Mouse (Mus musculus): ENCODE data around the gene Clpx.

Clpx gene

DNA sequence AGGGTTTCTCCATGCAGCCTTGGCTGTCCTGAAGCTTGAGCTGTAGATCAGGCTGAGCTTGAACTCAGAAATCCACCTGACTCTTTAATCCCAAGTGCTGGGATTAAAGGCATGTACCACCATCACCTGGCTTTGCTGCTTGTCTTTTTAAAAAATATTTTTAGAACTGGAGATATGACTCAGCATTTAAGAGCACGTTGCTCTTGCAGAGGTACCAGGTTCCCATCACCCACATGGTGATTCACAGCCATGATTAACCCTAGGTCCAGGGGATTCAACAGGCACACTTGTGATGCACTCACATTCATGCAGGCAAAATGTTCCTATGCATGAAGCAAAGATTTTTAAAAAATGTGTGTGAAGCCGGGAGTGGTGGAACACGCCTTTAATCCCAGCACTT, 1.6 kb upstream of the Clpx start:
- DNase-seq (ENCODE audit: low spot score in 2 of 2): no peak

DNA sequence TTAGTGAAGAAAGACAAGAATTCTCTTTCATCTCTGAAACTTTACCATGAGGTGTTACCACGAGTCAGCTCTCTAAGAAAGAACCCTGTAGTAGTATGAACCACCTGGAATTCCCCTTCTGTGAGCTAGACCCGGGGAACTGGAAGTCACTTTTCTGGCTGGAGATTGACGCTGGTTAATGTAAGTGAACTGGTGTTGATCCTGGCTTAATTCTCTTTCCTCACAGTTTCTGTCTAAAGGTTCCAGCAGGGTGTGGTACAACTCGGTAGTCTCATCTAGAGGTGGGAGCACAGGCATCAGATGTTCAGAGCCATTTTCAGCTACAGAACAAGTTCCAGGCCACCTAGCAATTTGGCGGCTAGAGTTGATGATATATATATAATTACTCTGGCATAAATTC, 941 bp upstream of the Clpx start:
- no peak for DNase-seq (ENCODE audit: low spot score in 2 of 2)

DNA sequence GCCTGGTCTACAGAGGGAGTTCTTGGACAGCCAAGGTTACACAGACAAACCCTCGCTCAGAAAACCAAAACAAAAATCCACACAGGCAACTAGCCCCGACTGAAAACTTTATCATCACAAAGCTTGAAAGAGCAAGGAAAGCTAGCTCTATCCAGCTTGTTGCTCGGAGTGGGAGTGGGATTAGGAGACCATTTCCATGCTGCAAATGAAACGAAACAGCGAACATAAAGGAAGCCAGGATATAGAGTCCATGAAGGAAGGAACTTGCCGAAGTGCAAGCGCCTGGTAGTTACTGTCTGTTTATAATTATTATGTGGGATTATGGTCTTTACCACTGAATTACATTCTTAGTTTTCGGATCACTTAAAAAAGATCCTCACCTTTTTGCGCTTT, 484 bp upstream of the Clpx start:
- DNase-seq (ENCODE audit: low spot score in 2 of 2): no peak

DNA sequence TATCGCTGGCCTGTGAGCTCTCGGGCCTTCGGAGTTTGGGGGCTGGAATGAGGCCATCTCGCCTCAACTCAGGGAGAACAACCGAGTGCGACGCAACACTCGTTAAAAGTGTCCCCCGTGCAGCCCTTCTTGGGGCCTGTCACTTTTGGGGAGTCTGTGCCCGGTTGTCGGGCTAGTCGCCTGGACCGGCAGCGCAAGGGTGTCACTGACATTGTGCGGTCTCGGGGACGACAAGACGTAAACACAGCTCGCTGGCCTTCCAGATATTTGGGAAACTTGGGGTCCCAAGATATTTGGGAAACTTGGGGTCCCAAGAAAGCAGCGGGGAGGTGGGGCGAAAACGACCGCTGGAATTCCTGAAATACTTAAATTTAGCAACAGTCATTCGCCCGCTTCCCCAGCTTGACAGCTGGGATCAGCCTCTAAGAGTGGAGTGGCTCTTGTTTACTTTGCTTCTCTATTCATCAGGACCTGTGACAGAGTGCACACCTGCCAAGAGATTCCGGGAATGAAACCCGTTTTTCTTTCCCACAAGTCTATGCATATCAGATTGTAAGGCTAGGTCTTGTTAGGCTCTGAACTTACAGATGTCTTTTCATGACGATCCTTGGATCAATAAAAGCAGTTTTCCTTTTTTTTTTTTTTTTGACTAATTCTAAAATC, 787 bp downstream of the Clpx start:
- no peak for DNase-seq (ENCODE audit: low spot score in 2 of 2)

DNA sequence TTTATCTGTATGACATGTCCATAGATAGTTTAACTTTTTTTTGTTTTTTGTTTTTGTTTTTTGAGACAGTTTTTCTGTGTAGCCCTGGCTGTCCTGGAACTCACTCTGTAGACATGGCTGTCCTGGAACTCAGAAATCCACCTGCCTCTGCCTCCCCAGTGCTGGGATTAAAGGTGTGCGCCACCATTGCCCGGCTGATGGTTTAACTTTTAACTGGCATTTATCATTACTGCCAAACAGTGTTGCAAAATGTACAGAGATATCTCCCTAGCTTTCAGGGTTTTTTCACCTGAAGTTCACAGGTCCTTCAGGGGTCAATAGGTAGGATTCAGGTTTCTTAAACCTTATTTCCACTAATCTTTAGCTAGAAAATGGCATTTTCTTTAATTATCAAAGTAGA, 3.0 kb downstream of the Clpx start:
- DNase-seq (ENCODE audit: low spot score in 2 of 2): no peak

DNA sequence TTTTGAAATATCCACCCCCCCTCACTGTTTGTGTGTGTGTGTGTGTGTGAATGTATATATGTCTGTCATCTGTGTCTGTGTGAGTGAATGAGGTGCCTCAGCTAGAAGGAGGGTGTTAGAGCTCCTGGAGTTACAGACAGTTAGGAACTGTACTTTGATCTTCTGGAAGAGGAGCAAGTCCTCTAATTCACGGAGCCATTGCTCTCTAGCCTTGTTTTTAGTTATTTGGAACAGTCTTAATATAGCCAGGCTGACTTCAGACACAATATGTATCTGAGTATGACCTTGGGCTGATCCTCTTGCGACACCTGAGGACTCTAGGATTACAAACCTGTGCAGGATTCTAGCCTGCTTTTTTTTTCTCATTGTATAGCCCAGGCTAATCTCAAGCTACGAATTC, 4.7 kb downstream of the Clpx start:
- no peak for DNase-seq (ENCODE audit: low spot score in 2 of 2)

DNA sequence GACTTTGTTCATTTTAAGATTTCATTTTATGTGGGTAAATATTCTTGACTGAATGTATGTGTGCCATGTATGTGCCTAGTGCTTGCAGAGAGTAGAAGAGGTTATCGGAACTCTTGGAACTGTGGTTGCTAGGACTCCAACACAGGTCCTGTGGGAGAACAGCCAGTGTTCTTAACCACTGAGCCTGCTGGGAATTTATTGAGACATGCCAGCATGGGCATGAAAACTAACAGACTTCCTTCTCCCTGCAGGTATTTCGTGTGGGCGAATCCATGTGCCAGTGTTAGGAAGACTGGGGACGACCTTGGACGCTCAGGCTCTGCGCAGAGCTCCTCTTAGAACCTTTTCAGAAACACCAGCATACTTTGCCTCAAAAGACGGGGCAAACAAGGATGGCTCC, 5.6 kb downstream of the Clpx start:
- DNase-seq (ENCODE audit: low spot score in 2 of 2): no peak

DNA sequence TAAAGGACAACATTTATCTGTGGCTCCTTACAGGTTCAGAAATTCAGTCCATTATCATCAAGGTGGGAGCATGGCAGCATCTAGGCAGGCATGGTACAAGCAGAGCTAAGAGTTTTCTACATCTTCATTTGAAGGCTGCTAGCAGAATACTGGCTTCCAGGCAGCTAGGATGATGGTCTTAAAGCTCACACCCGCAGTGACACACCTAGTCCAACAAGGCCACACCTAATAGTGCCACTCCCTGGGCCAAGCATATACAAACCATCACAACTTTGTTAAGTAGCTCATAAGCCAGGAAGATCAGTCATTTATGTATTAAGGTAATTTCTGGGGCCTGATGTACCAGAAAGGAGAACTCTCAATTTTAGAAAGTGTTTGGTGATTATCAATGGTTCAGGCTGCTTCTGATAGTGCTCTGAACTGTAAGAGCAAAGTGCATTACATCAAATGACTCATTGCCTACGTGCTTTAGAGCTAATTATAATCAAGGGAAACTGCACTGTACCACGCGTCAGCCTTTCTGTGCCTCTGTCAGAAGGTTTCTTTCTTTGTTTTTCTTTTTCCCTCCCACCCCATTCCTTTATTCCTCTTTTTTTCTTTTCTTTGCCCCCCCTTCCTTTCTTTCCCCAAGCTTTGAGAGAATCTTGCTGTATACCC, 8.4 kb downstream of the Clpx start:
- no peak for DNase-seq (ENCODE audit: low spot score in 2 of 2)

DNA sequence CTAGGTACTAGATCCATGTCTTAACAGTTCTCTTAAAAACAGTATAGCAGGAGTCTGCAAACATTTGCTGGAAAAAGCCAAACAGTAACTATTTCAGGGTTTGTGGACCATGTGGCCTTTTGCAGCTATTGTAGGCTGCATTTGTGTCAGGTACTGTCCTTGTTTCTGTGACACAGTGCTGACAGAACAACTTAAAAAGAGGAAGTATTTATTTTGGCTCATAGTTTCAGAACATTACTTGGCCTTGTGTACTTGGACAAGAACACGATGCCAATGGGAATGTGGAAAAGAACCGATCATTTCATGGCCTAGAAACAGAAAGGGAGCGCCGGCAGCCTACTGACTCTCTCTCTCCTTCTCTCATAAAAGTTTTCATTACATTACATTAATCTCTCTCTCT, 9.5 kb downstream of the Clpx start:
- DNase-seq (ENCODE audit: low spot score in 2 of 2): no peak

DNA sequence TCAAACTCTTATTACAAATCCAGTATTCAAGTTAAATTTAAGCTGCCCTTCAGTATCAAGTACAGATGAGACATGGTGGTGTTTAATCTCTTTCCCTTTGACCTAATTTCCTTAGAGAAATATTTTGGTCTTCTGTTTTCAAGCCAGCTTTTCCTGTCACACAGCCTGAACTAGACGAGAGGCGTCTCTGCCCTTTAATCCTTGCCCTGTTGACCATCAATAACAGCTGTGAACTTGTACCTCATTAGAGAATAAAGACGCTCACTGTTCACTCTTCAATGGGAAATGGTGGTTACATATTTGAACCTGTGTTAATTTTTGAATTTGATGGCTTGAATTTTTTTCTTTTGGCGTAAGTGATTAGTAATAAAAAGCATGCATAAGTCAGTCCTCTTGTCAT, 10.2 kb downstream of the Clpx start:
- DNase-seq (ENCODE audit: low spot score in 2 of 2): no peak

DNA sequence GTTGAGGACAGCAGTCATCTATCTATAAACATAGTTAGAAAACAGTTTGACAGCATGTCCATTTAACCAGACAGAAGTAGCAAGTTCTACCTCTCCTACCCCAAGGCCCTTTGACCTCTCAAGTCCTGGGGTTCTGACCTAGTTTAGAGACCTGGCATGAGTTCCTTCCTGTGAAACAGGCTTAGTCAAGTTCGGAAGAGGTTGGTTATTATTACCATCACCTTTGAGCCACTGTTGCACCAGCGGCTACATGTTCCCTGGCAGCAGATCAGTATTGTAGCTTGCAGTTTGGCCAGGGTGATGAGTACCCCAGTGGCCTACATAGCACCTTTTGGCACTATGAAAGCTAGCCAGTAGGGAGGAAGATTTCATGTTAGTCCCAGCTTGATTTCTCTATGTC, 12.6 kb downstream of the Clpx start:
- DNase-seq (ENCODE audit: low spot score in 2 of 2): no peak

DNA sequence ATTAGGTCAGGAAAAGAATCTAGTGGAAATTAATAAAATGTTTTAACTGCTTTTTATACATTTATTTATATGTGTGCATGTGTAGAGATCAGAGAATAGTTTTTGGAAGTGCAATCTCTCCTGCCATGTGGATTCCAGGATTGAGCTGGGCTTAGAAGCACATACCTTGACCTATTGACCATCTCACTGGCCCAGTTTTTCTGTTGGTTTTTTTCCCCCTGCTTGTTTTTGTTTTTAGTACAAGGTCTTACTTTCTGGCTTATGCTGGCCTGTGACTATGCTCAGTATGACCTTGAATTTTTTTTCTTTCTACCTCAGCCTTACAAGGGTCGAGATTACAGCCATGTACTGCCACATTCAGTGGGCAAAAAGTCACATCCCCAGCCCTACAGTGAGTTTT, 14.0 kb downstream of the Clpx start:
- DNase-seq (ENCODE audit: low spot score in 2 of 2): no peak

DNA sequence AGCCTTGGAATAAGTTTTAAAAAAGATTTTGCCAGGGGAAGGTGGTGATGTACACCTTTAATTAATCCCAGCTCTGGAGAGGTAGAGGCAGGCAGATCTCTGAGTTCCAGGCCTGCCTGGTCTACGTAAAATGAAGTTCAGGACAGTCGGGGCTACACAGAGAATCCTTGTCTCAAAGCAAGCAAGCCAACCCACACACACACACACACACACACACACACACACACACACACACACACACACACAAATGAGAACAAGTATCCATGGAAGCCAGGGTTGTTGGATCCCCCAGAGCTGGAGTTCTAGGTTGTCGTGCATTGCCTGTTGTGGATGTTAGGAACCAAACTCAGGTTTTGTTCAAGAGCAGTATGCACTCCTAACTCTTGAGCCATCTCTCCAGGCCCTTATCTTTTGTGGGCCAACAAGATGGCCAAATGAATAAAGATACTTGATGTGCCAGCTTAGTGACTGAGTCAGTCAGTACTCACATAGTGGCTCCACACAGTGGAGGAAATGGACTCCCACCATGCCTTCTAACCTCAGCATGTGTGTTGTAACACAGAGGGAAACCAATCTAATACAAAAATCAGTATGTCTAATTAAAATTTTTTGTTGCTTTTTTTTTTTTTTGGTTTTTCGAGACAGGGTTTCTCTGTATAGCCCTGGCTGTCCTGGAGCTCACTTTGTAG, 18.8 kb downstream of the Clpx start:
- no peak for DNase-seq (ENCODE audit: low spot score in 2 of 2)

DNA sequence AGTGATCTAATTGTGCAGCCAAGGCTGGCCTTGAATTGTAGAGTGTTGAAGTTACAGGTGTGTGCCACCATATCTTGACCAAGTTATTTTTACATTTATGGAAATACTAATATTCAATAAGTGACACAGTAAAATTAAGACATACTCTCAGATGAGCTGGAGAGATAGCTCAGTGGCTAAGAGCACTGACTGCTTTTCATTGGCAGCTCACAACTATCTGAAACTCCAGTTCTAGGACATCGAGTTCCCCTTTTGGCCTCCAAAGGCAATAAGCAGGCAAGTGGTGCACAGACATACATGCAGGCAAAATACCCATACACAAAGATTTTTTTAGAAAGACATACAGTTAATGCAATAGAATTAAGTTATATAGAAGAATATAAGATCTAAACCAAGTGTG, 19.8 kb downstream of the Clpx start:
- DNase-seq (ENCODE audit: low spot score in 2 of 2): no peak

DNA sequence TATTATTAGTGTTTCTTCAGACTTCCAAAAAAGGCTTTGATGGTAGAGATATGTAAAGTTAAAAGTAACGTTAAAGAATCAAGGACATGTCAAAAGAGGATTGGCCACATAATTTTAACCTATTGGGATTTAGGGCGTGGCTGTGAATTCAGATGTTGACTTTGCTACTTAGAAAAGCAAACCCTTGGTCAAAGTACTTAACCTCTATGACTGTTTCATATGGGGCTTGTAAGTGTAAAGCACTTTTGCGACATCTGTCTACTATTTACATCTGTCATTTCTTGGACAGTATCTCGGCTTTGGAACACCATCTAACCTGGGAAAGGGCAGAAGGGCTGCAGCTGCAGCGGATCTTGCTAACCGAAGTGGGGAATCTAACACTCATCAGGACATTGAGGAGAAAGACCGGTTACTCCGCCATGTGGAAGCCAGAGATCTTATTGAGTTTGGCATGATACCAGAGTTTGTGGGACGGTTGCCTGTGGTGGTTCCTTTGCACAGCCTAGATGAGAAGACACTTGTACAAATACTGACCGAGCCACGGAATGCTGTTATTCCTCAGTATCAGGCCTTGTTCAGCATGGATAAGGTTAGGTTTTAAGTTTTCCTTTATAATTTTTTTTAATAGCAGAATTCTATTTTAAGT, 28.3 kb downstream of the Clpx start:
- DNase-seq (ENCODE audit: low spot score in 2 of 2): no peak

DNA sequence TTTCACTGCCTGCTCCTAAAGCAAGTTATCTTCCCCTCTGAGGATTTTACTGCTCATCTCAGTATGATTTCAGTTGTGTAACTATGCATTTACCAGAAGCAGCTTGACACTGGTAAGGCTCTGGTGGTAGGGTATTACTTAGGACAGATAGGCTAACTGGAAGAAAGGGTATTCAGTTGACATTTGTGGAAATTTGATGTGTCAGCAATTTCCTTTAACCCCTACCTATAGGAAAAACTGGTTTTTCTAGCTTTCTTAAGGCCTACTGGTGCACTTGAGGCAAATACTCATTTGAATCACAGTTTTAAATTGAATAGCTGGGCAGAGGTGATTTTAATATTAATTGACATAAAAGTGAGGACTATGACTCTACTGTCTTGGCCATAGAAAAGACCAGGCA, 31.9 kb downstream of the Clpx start:
- DNase-seq (ENCODE audit: low spot score in 2 of 2): no peak

DNA sequence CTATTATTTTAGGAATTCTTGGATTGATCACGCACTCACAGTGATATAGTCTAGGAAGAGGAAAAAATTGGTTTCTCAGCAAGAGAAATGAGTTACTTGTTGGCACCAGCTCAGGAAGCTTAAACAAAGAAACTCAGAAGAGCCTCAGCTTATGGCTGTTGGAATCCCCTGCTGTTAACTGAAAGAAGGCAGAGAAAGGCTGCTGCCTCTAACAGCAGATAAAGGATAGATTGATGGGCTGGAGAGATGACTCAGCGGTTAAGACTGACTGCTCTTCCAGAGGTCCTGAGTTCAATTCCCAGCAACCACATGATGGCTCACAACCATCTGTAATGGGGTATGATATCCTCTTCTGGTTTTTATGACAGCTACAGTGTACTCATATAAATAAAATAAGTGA, 33.3 kb downstream of the Clpx start:
- no peak for DNase-seq (ENCODE audit: low spot score in 2 of 2)

DNA sequence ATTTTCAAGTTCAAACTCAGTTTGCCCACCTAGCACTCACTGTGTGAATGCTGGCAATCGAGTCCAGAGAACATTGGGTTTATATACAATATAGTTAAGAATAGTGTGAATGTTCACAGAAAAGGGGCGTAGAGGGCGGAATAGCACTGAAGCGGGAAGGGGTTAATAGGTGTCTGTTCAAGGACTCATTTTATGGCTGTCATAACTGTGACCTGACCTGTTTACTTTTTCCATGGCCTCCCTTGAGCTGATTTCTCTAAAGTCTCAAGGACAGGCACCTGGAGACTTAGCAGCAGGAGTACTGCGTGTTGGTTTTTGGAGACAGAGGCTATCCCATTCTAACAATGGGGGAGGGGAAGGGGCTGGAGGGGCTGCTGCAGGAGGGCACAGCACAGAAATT, 39.9 kb downstream of the Clpx start:
- DNase-seq (ENCODE audit: low spot score in 2 of 2): no peak

DNA sequence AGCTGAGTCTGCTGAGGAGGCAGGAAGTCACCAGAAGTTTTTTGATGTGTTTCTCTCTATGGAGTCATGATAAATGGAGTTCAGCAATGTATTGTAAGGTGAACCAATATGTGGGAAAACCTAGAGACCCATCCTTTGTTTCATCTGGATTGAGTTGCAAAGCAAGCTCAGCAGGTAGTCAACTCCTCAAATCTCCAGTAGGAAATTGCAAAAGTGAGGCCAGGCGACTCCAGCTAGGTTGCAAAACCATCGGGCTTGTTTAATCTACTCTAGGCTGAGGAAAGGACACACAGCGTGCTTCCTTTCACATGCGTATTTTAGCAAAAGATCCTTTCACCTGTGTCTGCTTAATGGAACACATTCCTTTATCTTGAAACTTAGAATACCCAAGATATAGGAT, 45.1 kb downstream of the Clpx start:
- no peak for DNase-seq (ENCODE audit: low spot score in 2 of 2)

DNA sequence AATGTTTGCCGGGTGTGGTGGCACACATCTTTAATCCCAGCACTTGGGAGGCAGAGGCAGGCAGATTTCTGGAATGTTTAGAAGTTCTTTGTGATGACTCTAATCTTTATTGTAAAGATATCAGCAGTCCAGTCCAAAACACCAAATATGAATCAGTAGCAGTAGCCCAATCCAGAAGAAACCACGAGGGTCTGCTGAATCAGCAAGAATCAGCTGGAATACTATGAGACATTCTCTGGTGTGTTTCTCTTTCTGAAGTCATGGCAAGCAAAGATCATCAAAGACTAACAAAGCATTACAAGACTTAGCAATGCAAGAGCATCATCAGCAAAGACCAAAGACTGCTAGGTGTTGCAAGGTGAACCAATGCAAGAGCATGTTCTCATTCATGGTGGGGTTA, 46.4 kb downstream of the Clpx start:
- DNase-seq (ENCODE audit: low spot score in 2 of 2): no peak

DNA sequence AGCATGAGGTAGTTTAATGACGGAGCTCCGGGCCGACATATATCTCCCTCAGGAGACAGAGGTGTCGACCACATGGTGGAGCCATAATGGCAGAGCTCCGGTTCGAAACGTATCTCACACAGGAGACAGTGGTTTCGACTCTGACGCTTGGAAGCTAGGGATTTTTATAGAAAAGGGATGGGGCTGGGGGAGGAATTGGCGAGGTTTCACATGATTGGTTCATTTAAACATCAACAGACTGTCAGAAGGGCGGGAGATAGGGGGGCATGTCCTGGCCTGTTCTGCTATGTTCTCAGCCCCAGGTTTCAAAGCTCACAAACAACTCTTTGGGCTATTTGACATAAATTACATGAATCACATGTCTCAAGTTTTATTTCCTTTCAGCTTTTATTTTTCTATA, 51.4 kb downstream of the Clpx start:
- DNase-seq (ENCODE audit: low spot score in 2 of 2): peak; percentile 12 to 13

DNA sequence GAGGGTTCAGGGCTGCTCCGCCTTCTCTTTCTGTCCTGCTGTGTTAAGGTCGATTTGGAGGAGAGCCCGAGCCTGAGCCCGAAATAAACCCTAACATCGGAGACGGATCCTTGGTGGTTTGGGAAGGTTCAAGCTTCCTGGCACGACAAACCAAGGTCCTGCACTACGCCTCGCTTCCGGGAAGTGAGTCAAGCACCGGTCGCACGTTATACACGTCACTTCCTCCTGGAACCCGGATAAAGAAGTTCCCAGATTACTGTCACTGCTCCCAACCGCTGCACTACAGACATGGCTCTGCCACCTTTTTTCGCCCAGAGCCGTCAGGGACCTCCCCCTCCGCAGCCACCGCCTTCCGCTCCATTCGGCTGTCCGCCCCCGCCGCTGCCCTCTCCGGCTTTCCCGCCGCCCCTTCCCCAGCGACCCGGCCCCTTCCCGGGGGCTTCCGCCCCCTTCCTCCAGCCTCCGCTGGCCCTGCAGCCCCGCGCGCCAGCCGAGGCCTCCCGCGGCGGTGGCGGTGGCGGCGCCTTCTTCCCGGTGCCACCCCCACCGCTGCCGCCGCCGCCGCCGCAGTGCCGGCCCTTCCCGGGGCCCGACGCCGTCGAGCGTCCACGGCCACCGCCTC, 51.9 kb downstream of the Clpx start, which contains the start of gene Pdcd7:
TSS of gene Pdcd7 (plus strand) at position 251 of the 622 bp plus-strand sequence.
- peak; percentile 92 to 93 for DNase-seq (ENCODE audit: low spot score in 2 of 2)

All from frontal cortex, postnatal 14 days (tissue).